In genomic region chr7:19459144-19459870, GRCm38 (mm10) we compare ENCODE assay signal across 8 mouse cellular contexts. TPM values are rescaled to one million over a fixed set of nuclear protein-coding genes. Genes with fewer than 3 reads are reported as not detected.
A peak's percentile ranks its signal among the peaks of the same experiment; 100 is the strongest.
DNase-seq lines count a peak whose midpoint lies in the region; ATAC-seq lines count a peak whose summit lies in the region.

No protein-coding gene starts in this region.

- peaks cover 29% of the 10 kb centered on the region for H3K4me1 ChIP-seq in limb, embryonic 15.5 days

- H3K9me3 ChIP-seq in limb, embryonic 15.5 days, result no peaks in the 10 kb centered on the region

- peak; percentile 38 for DNase-seq in cerebellum, adult 9-11 months
- no peak for DNase-seq in cerebellum, postnatal 25 days
- DNase-seq in thymus, postnatal 14 days, result peak; percentile 27
- DNase-seq in thymus, postnatal 0 days (ENCODE audit: low spot score), result no peak
- DNase-seq in testis, postnatal 10 days (ENCODE audit: low spot score), result peak; percentile 44
- DNase-seq in adrenal gland, postnatal 36 days, result no peak
- DNase-seq in urinary bladder, postnatal 4 days (ENCODE audit: low spot score in 2 of 2), result no peak

- WGBS in limb, embryonic 15.5 days, result 24% methylated on average over 6 of the region's 6 CpGs

- H3K4me2 ChIP-seq in limb, embryonic 15.5 days, result peak overlapping the region; percentile 94

- peaks cover 15% of the 10 kb centered on the region for H3K36me3 ChIP-seq in limb, embryonic 15.5 days

- 0 out of 2 replicates have a peak, but pooled peaks have one; percentile 3 for ATAC-seq in limb, embryonic 15.5 days (ENCODE audit: insufficient number of reproducible peaks, low FRiP score, low TSS enrichment, low read depth)

- H3K27me3 ChIP-seq in limb, embryonic 15.5 days, result no peaks in the 10 kb centered on the region

- H3K27ac ChIP-seq in limb, embryonic 15.5 days, result peak overlapping the region; percentile 76

- peak overlapping the region; percentile 83 for H3K4me3 ChIP-seq in limb, embryonic 15.5 days

- peak overlapping the region; percentile 82; the same call in 1 of the 2 replicates for H3K9ac ChIP-seq in limb, embryonic 15.5 days

RNA-seq across cellular contexts. Expression of gene Mark4, which starts 0.7 kb away (rescaled TPM):
- polyA plus RNA-seq in thymus, postnatal 0 days (2015; fragmentation: Nextera tagmentation; extraction: Ambion mirVana), result 6.7 and 9.0 TPM in 2 replicates
- 8.2 and 9.3 TPM in 2 replicates for polyA plus RNA-seq in limb, embryonic 15.5 days (2015; fragmentation: Nextera tagmentation; extraction: Ambion mirVana)
- 10 to 100 TPM; 46.5 to 50.3 TPM for total RNA-seq in adrenal gland, postnatal 36 days (2021)

RNA-seq across cellular contexts. Expression of gene Exoc3l2, which starts 3.8 kb away (rescaled TPM):
- polyA plus RNA-seq in thymus, postnatal 0 days (2015; fragmentation: Nextera tagmentation; extraction: Ambion mirVana), result 0.74 and 0.78 TPM in 2 replicates
- polyA plus RNA-seq in limb, embryonic 15.5 days (2015; fragmentation: Nextera tagmentation; extraction: Ambion mirVana), result 1.4 and 1.6 TPM in 2 replicates
- 10 to 100 TPM; 41.1 to 49.6 TPM for total RNA-seq in adrenal gland, postnatal 36 days (2021)

RNA-seq across cellular contexts. Expression of gene Bloc1s3, which starts 48.9 kb away (rescaled TPM):
- 2.7 and 4.0 TPM in 2 replicates for polyA plus RNA-seq in thymus, postnatal 0 days (2015; fragmentation: Nextera tagmentation; extraction: Ambion mirVana)
- polyA plus RNA-seq in limb, embryonic 15.5 days (2015; fragmentation: Nextera tagmentation; extraction: Ambion mirVana), result 1.8 and 2.0 TPM in 2 replicates
- total RNA-seq in adrenal gland, postnatal 36 days (2021), result 10 to 100 TPM in 1 of 2 experiments, 1 to 10 TPM in 1; 8.7 to 12.1 TPM

RNA-seq across cellular contexts. Expression of gene Trappc6a, which starts 48.9 kb away (rescaled TPM):
- 86.5 and 92.5 TPM in 2 replicates for polyA plus RNA-seq in thymus, postnatal 0 days (2015; fragmentation: Nextera tagmentation; extraction: Ambion mirVana)
- 94.7 and 97.9 TPM in 2 replicates for polyA plus RNA-seq in limb, embryonic 15.5 days (2015; fragmentation: Nextera tagmentation; extraction: Ambion mirVana)
- 10 to 100 TPM; 73.1 to 91.1 TPM for total RNA-seq in adrenal gland, postnatal 36 days (2021)

RNA-seq across cellular contexts. Expression of gene Ckm, which starts 54.7 kb away (rescaled TPM):
- 3.6 and 7.0 TPM in 2 replicates for polyA plus RNA-seq in thymus, postnatal 0 days (2015; fragmentation: Nextera tagmentation; extraction: Ambion mirVana)
- polyA plus RNA-seq in limb, embryonic 15.5 days (2015; fragmentation: Nextera tagmentation; extraction: Ambion mirVana), result 139 and 815 TPM in 2 replicates
- total RNA-seq in adrenal gland, postnatal 36 days (2021), result under 1 TPM in 1 of 2 experiments, not detected in 1; 0.66 TPM

Comparison
In these comparisons a context has a peak if more than half of its experiments do, and no peak if none do; other contexts are left out.
1. DNase-seq: peak in cerebellum, adult 9-11 months (single experiment), thymus, postnatal 14 days (single experiment) and testis, postnatal 10 days (single experiment); none in cerebellum, postnatal 25 days (0 of 2), thymus, postnatal 0 days (single experiment), adrenal gland, postnatal 36 days (0 of 2) and urinary bladder, postnatal 4 days (0 of 2).